Mouse (Mus musculus): ENCODE data around the gene Smad9.
"Not testable (repeated sequence)": the region's sequence is repeated elsewhere in the genome, so short reads cannot be mapped to it uniquely, and the experiment has no call there.

Smad9 gene

GRCm38 (mm10) chr3:54756058-54756457 is 676 bp downstream of the Smad9 start:
- no peak for DNase-seq (ENCODE audit: extremely low read depth, low read depth, low spot score)

GRCm38 (mm10) chr3:54757446-54757845 is 2.1 kb downstream of the Smad9 start:
- no peak for DNase-seq (ENCODE audit: extremely low read depth, low read depth, low spot score)

- DNase-seq (ENCODE audit: extremely low read depth, low read depth, low spot score), result no peak
Measured at GRCm38 (mm10) chr3:54759211-54759610, 3.8 kb downstream of the Smad9 start.

- no peak for DNase-seq (ENCODE audit: extremely low read depth, low read depth, low spot score)
Measured at GRCm38 (mm10) chr3:54760321-54761115, 5.1 kb downstream of the Smad9 start.

- no peak for DNase-seq (ENCODE audit: extremely low read depth, low read depth, low spot score)
Measured at GRCm38 (mm10) chr3:54761258-54761657, 5.9 kb downstream of the Smad9 start.

- DNase-seq (ENCODE audit: extremely low read depth, low read depth, low spot score), result no peak
Measured at GRCm38 (mm10) chr3:54764418-54764817, 9.0 kb downstream of the Smad9 start.

- not testable (repeated sequence) for DNase-seq (ENCODE audit: extremely low read depth, low read depth, low spot score)
Measured at GRCm38 (mm10) chr3:54765521-54765920, 10.1 kb downstream of the Smad9 start.

GRCm38 (mm10) chr3:54766034-54766433 is 10.7 kb downstream of the Smad9 start:
- DNase-seq (ENCODE audit: extremely low read depth, low read depth, low spot score), result no peak

- no peak for DNase-seq (ENCODE audit: extremely low read depth, low read depth, low spot score)
Measured at GRCm38 (mm10) chr3:54766811-54767210, 11.4 kb downstream of the Smad9 start.

GRCm38 (mm10) chr3:54768592-54768991 is 13.2 kb downstream of the Smad9 start:
- no peak for DNase-seq (ENCODE audit: extremely low read depth, low read depth, low spot score)

- no peak for DNase-seq (ENCODE audit: extremely low read depth, low read depth, low spot score)
Measured at GRCm38 (mm10) chr3:54769349-54770275, 14.2 kb downstream of the Smad9 start.

- no peak for DNase-seq (ENCODE audit: extremely low read depth, low read depth, low spot score)
Measured at GRCm38 (mm10) chr3:54773613-54774012, 18.2 kb downstream of the Smad9 start.

GRCm38 (mm10) chr3:54775989-54776631 is 20.7 kb downstream of the Smad9 start:
- no peak for DNase-seq (ENCODE audit: extremely low read depth, low read depth, low spot score)

GRCm38 (mm10) chr3:54790601-54791000 is 35.2 kb downstream of the Smad9 start:
- no peak for DNase-seq (ENCODE audit: extremely low read depth, low read depth, low spot score)

GRCm38 (mm10) chr3:54791822-54792677 is 36.7 kb downstream of the Smad9 start:
- no peak for DNase-seq (ENCODE audit: extremely low read depth, low read depth, low spot score)

- no peak for DNase-seq (ENCODE audit: extremely low read depth, low read depth, low spot score)
Measured at GRCm38 (mm10) chr3:54793762-54794161, 38.4 kb downstream of the Smad9 start.

- DNase-seq (ENCODE audit: extremely low read depth, low read depth, low spot score), result no peak
Measured at GRCm38 (mm10) chr3:54795379-54795778, 40.0 kb downstream of the Smad9 start.

- DNase-seq (ENCODE audit: extremely low read depth, low read depth, low spot score), result no peak
Measured at GRCm38 (mm10) chr3:54795806-54796205, 40.4 kb downstream of the Smad9 start.

GRCm38 (mm10) chr3:54797211-54797610 is 41.8 kb downstream of the Smad9 start:
- no peak for DNase-seq (ENCODE audit: extremely low read depth, low read depth, low spot score)

GRCm38 (mm10) chr3:54803713-54804112 is 48.3 kb downstream of the Smad9 start:
- DNase-seq (ENCODE audit: extremely low read depth, low read depth, low spot score), result no peak
